Mouse (Mus musculus): ENCODE measurements around the gene Gucy1a1. TPM values are rescaled to one million over a fixed set of nuclear protein-coding genes. Genes with fewer than 3 reads are reported as not detected.

The Gucy1a1 gene
- polyA plus RNA-seq, 1 experiment: 16.5 TPM

GRCm38 (mm10) chr3:82073741-82074181 is 71.8 kb downstream of the Gucy1a1 start:
- DNase-seq (ENCODE audit: low read depth): peak; percentile 81
- TF ChIP-seq CTCF (IDR thresholded peaks at IDR 0.05; ENCODE audit: borderline replicate concordance, extremely low read depth, insufficient read depth, insufficient read length) (no peak), POLR2A (IDR thresholded peaks at IDR 0.05; ENCODE audit: borderline replicate concordance, extremely low read depth, insufficient read depth, insufficient read length, poor library complexity, severe bottlenecking) (no peak)

- TF ChIP-seq CTCF (IDR thresholded peaks at IDR 0.05; ENCODE audit: borderline replicate concordance, extremely low read depth, insufficient read depth, insufficient read length) (no peak), POLR2A (IDR thresholded peaks at IDR 0.05; ENCODE audit: borderline replicate concordance, extremely low read depth, insufficient read depth, insufficient read length, poor library complexity, severe bottlenecking) (no peak)
- no peak for DNase-seq (ENCODE audit: low read depth)
Measured at GRCm38 (mm10) chr3:82067830-82068229, 77.8 kb downstream of the Gucy1a1 start.

- TF ChIP-seq CTCF (IDR thresholded peaks at IDR 0.05; ENCODE audit: borderline replicate concordance, extremely low read depth, insufficient read depth, insufficient read length): no peak
- no peak for TF ChIP-seq POLR2A (IDR thresholded peaks at IDR 0.05; ENCODE audit: borderline replicate concordance, extremely low read depth, insufficient read depth, insufficient read length, poor library complexity, severe bottlenecking)
- no peak for DNase-seq (ENCODE audit: low read depth)
Measured at GRCm38 (mm10) chr3:82061402-82062180, 84.0 kb downstream of the Gucy1a1 start.

GRCm38 (mm10) chr3:82057201-82057600 is 88.4 kb downstream of the Gucy1a1 start:
- no peak for TF ChIP-seq CTCF (IDR thresholded peaks at IDR 0.05; ENCODE audit: borderline replicate concordance, extremely low read depth, insufficient read depth, insufficient read length)
- TF ChIP-seq POLR2A (IDR thresholded peaks at IDR 0.05; ENCODE audit: borderline replicate concordance, extremely low read depth, insufficient read depth, insufficient read length, poor library complexity, severe bottlenecking): no peak
- DNase-seq (ENCODE audit: low read depth): no peak

- TF ChIP-seq CTCF (IDR thresholded peaks at IDR 0.05; ENCODE audit: borderline replicate concordance, extremely low read depth, insufficient read depth, insufficient read length): no peak
- TF ChIP-seq POLR2A (IDR thresholded peaks at IDR 0.05; ENCODE audit: borderline replicate concordance, extremely low read depth, insufficient read depth, insufficient read length, poor library complexity, severe bottlenecking): no peak
- no peak for DNase-seq (ENCODE audit: low read depth)
Measured at GRCm38 (mm10) chr3:82054283-82054974, 91.2 kb downstream of the Gucy1a1 start.

- TF ChIP-seq POLR2A (IDR thresholded peaks at IDR 0.05; ENCODE audit: borderline replicate concordance, extremely low read depth, insufficient read depth, insufficient read length, poor library complexity, severe bottlenecking) (no peak), CTCF (IDR thresholded peaks at IDR 0.05; ENCODE audit: borderline replicate concordance, extremely low read depth, insufficient read depth, insufficient read length) (no peak)
- DNase-seq (ENCODE audit: low read depth): no peak
Measured at GRCm38 (mm10) chr3:82052029-82052428, 93.6 kb downstream of the Gucy1a1 start.

- no peak for TF ChIP-seq CTCF (IDR thresholded peaks at IDR 0.05; ENCODE audit: borderline replicate concordance, extremely low read depth, insufficient read depth, insufficient read length)
- TF ChIP-seq POLR2A (IDR thresholded peaks at IDR 0.05; ENCODE audit: borderline replicate concordance, extremely low read depth, insufficient read depth, insufficient read length, poor library complexity, severe bottlenecking): no peak
- DNase-seq (ENCODE audit: low read depth): no peak
Measured at GRCm38 (mm10) chr3:82051468-82051867, 94.1 kb downstream of the Gucy1a1 start.

- no peak for TF ChIP-seq POLR2A (IDR thresholded peaks at IDR 0.05; ENCODE audit: borderline replicate concordance, extremely low read depth, insufficient read depth, insufficient read length, poor library complexity, severe bottlenecking)
- TF ChIP-seq CTCF (IDR thresholded peaks at IDR 0.05; ENCODE audit: borderline replicate concordance, extremely low read depth, insufficient read depth, insufficient read length): no peak
- peak; percentile 51 for DNase-seq (ENCODE audit: low read depth)
Measured at GRCm38 (mm10) chr3:82048681-82049080, 96.9 kb downstream of the Gucy1a1 start.

GRCm38 (mm10) chr3:82048078-82048477 is 97.5 kb downstream of the Gucy1a1 start:
- no peak for DNase-seq (ENCODE audit: low read depth)
- no peak for TF ChIP-seq CTCF (IDR thresholded peaks at IDR 0.05; ENCODE audit: borderline replicate concordance, extremely low read depth, insufficient read depth, insufficient read length)
- TF ChIP-seq POLR2A (IDR thresholded peaks at IDR 0.05; ENCODE audit: borderline replicate concordance, extremely low read depth, insufficient read depth, insufficient read length, poor library complexity, severe bottlenecking): no peak

GRCm38 (mm10) chr3:82047100-82047753 is 98.4 kb downstream of the Gucy1a1 start:
- DNase-seq (ENCODE audit: low read depth): peak; percentile 89
- TF ChIP-seq CTCF (IDR thresholded peaks at IDR 0.05; ENCODE audit: borderline replicate concordance, extremely low read depth, insufficient read depth, insufficient read length) (peak; percentile 66; the same call in 1 of the 2 replicates), POLR2A (IDR thresholded peaks at IDR 0.05; ENCODE audit: borderline replicate concordance, extremely low read depth, insufficient read depth, insufficient read length, poor library complexity, severe bottlenecking) (no peak)

- TF ChIP-seq CTCF (IDR thresholded peaks at IDR 0.05; ENCODE audit: borderline replicate concordance, extremely low read depth, insufficient read depth, insufficient read length) (no peak), POLR2A (IDR thresholded peaks at IDR 0.05; ENCODE audit: borderline replicate concordance, extremely low read depth, insufficient read depth, insufficient read length, poor library complexity, severe bottlenecking) (no peak)
- DNase-seq (ENCODE audit: low read depth): no peak
Measured at GRCm38 (mm10) chr3:82046087-82046486, 99.5 kb downstream of the Gucy1a1 start.
